ENCODE assay signal across 8 mouse cellular contexts in genomic region chr5:97126005-97126404, GRCm38 (mm10). TPM values are rescaled to one million over a fixed set of nuclear protein-coding genes. Genes with fewer than 3 reads are reported as not detected.
DNase-seq lines count a peak whose midpoint lies in the region; ATAC-seq and TF ChIP-seq lines count a peak whose summit lies in the region.

No protein-coding gene starts in this region.

- H3K4me3 ChIP-seq in left cerebral cortex, adult 2 months: no peak overlapping the region
- no peak overlapping the region for H3K4me3 ChIP-seq in cortical plate, adult 2 months (ENCODE audit: insufficient read depth, low read length)
- H3K4me3 ChIP-seq in hindbrain, embryonic 15.5 days: no peak overlapping the region
- H3K4me3 ChIP-seq in liver, postnatal 0 days (ENCODE audit: low read depth, low read length): no peak overlapping the region
- no peak overlapping the region for H3K4me3 ChIP-seq in neural tube, embryonic 13.5 days

- H3K4me1 ChIP-seq in cortical plate, adult 2 months (ENCODE audit: control insufficient read depth, insufficient read depth, low read length): no peaks in the 10 kb centered on the region
- H3K4me1 ChIP-seq in hindbrain, embryonic 15.5 days (replicated peaks): no peaks in the 10 kb centered on the region
- H3K4me1 ChIP-seq in liver, postnatal 0 days (ENCODE audit: insufficient read depth): no peaks in the 10 kb centered on the region
- H3K4me1 ChIP-seq in neural tube, embryonic 13.5 days (replicated peaks): no peaks in the 10 kb centered on the region

- 17% methylated on average over 4 of the region's 4 CpGs for WGBS in hindbrain, embryonic 15.5 days
- 20% methylated on average over 4 of the region's 4 CpGs for WGBS in liver, postnatal 0 days (ENCODE audit: insufficient replicate concordance)
- WGBS in neural tube, embryonic 13.5 days: 14% methylated on average over 4 of the region's 4 CpGs

- no peaks in the 10 kb centered on the region for H3K9me3 ChIP-seq in hindbrain, embryonic 15.5 days
- H3K9me3 ChIP-seq in liver, postnatal 0 days (ENCODE audit: low read length): no peaks in the 10 kb centered on the region
- no peaks in the 10 kb centered on the region for H3K9me3 ChIP-seq in neural tube, embryonic 13.5 days

- H3K27ac ChIP-seq in left cerebral cortex, adult 2 months: no peak overlapping the region
- no peak overlapping the region for H3K27ac ChIP-seq in cortical plate, adult 2 months (ENCODE audit: insufficient read depth, low read length)
- no peak overlapping the region for H3K27ac ChIP-seq in hindbrain, embryonic 15.5 days (replicated peaks)
- H3K27ac ChIP-seq in liver, postnatal 0 days (ENCODE audit: low read depth): no peak overlapping the region
- no peak overlapping the region for H3K27ac ChIP-seq in neural tube, embryonic 13.5 days (replicated peaks)

- TF ChIP-seq CTCF in left cerebral cortex, adult 2 months (IDR thresholded peaks at IDR 0.05): peak; percentile 76
- peak; percentile 89 for TF ChIP-seq CTCF in cortical plate, adult 2 months (IDR thresholded peaks at IDR 0.05; ENCODE audit: extremely low read depth, insufficient read depth, low read length)
- peak; percentile 73 for TF ChIP-seq CTCF in liver, postnatal 0 days (IDR thresholded peaks at IDR 0.05; ENCODE audit: low read depth)

- no peaks in the 10 kb centered on the region for H3K36me3 ChIP-seq in hindbrain, embryonic 15.5 days
- no peaks in the 10 kb centered on the region for H3K36me3 ChIP-seq in liver, postnatal 0 days (replicated peaks; ENCODE audit: insufficient read depth, low read length)
- no peaks in the 10 kb centered on the region for H3K36me3 ChIP-seq in neural tube, embryonic 13.5 days

- TF ChIP-seq POLR2A in cortical plate, adult 2 months (IDR thresholded peaks at IDR 0.05; ENCODE audit: extremely low read depth, insufficient read depth, low read length): no peak

- H3K4me2 ChIP-seq in hindbrain, embryonic 15.5 days: no peak overlapping the region
- no peak overlapping the region for H3K4me2 ChIP-seq in liver, postnatal 0 days (ENCODE audit: low read depth, low read length)
- no peak overlapping the region for H3K4me2 ChIP-seq in neural tube, embryonic 13.5 days

- no peak for TF ChIP-seq EP300 in liver, postnatal 0 days (IDR thresholded peaks at IDR 0.05; ENCODE audit: low read depth)

- intact Hi-C loops in left cerebral cortex, adult 2 months (cut with DNase I): loop anchor here (1.0 to 10.0 kb wide), 6 partner anchors 471 to 1749 kb away; partner anchors contain the start of genes Cfap299 and Fgf5

- peak; percentile 86 for ATAC-seq in hindbrain, embryonic 15.5 days (ENCODE audit: low FRiP score, low read depth)
- ATAC-seq in liver, postnatal 0 days: no peak
- peak; percentile 69; the same call in 1 of the 2 replicates for ATAC-seq in neural tube, embryonic 13.5 days (ENCODE audit: low read depth)

- peak; percentile 36 to 41 for DNase-seq in left cerebral cortex, adult 2 months (ENCODE audit: extremely low spot score in 1 of 2, low spot score in 2 of 2)
- DNase-seq in left cerebral cortex, adult 8-10 months (ENCODE audit: low spot score in 2 of 2): no peak
- peak; percentile 61 for DNase-seq in R1 (ENCODE audit: low read depth, low spot score)
- no peak for DNase-seq in liver, postnatal 0 days
- no peak for DNase-seq in urinary bladder, adult 18-20 months (ENCODE audit: low spot score in 2 of 2)

- H3K9ac ChIP-seq in hindbrain, embryonic 15.5 days: no peak overlapping the region
- no peak overlapping the region for H3K9ac ChIP-seq in liver, postnatal 0 days (replicated peaks)
- H3K9ac ChIP-seq in neural tube, embryonic 13.5 days: no peak overlapping the region

- H3K27me3 ChIP-seq in hindbrain, embryonic 15.5 days: 0 out of 2 replicates have a peak, but pooled peaks cover 5% of the 10 kb centered on the region
- 0 out of 2 replicates have a peak, but pooled peaks cover 3% of the 10 kb centered on the region for H3K27me3 ChIP-seq in liver, postnatal 0 days (ENCODE audit: insufficient read depth, low read length)
- H3K27me3 ChIP-seq in neural tube, embryonic 13.5 days: peaks cover 21% of the 10 kb centered on the region

RNA-seq across cellular contexts. Expression of gene Paqr3, which starts 14.6 kb away (rescaled TPM):
- 10 to 100 TPM; 24.2 to 25.1 TPM for total RNA-seq in left cerebral cortex, adult 2 months (2021)
- total RNA-seq in left cerebral cortex, adult 8-10 months (2022): 10 to 100 TPM; 23.9 to 27.5 (median 25.2) TPM
- polyA plus RNA-seq in cortical plate, adult 2 months (2012; rRNA removed): 15.1 and 16.1 TPM in 2 replicates
- polyA plus RNA-seq in hindbrain, embryonic 15.5 days (2015; fragmentation: Nextera tagmentation; extraction: Ambion mirVana): 17.9 and 20.4 TPM in 2 replicates
- polyA plus RNA-seq in liver, postnatal 0 days (2015; fragmentation: Nextera tagmentation; extraction: Ambion mirVana): 1.9 TPM in 2 replicates
- polyA plus RNA-seq in neural tube, embryonic 13.5 days (2015; fragmentation: Nextera tagmentation; extraction: Ambion mirVana): 18.6 and 24.5 TPM in 2 replicates

Comparison
In these comparisons a context has a peak if more than half of its experiments do, and no peak if none do; other contexts are left out.
1. DNase-seq: peak in left cerebral cortex, adult 2 months (2 of 2) and R1 (single experiment); none in left cerebral cortex, adult 8-10 months (0 of 2), liver, postnatal 0 days (single experiment) and urinary bladder, adult 18-20 months (0 of 2).
2. Peak in every context shown above with its lines, with median percentiles within 50 percentile points of each other: CTCF ChIP-seq.